Mouse (Mus musculus): ENCODE results near the gene Tbc1d25.

- TF ChIP-seq CTCF (IDR thresholded peaks at IDR 0.05; ENCODE audit: low read depth) (no peak), EP300 (IDR thresholded peaks at IDR 0.05; ENCODE audit: low read depth) (no peak)
Measured at GRCm38 (mm10) chrX:8192640-8193418, 16.8 kb upstream of the Tbc1d25 start.

Data from heart, postnatal 0 days (tissue).